Mouse (Mus musculus): ENCODE measurements around the gene Cybrd1. TPM values are rescaled to one million over a fixed set of nuclear protein-coding genes. Genes with fewer than 3 reads are reported as not detected.

Gene Cybrd1
- polyA plus RNA-seq, 1 experiment = 0.85 TPM

- Histone ChIP-seq H3K27me3 (ENCODE audit: control insufficient read depth, insufficient read depth, low read length, poor library complexity, severe bottlenecking) (no peaks in the 10 kb centered on the region), H3K4me1 (ENCODE audit: control insufficient read depth, insufficient read depth, low read length) (peaks cover 1% of the 10 kb centered on the region), H3K27ac (ENCODE audit: insufficient read depth, low read length) (no peak overlapping the region), H3K9ac (ENCODE audit: low read depth, poor library complexity, severe bottlenecking) (no peak overlapping the region), H3K36me3 (ENCODE audit: control insufficient read depth, insufficient read depth, low read length, poor library complexity, severe bottlenecking) (no peaks in the 10 kb centered on the region), H3K4me3 (ENCODE audit: low read depth, low read length) (no peak overlapping the region), H3K9me3 (replicated peaks; ENCODE audit: control insufficient read depth, insufficient read depth, low read length, poor library complexity, severe bottlenecking) (no peaks in the 10 kb centered on the region)
- TF ChIP-seq EP300 (IDR thresholded peaks at IDR 0.05; ENCODE audit: insufficient read depth, low read depth, low read length) (no peak), CTCF (IDR thresholded peaks at IDR 0.05; ENCODE audit: low read depth, low read length) (no peak), POLR2A (IDR thresholded peaks at IDR 0.05; ENCODE audit: insufficient read depth, low read length) (no peak)
Measured at GRCm38 (mm10) chr2:71145853-71146252, 28.1 kb downstream of the Cybrd1 start.

- Histone ChIP-seq H3K27me3 (ENCODE audit: control insufficient read depth, insufficient read depth, low read length, poor library complexity, severe bottlenecking) (no peaks in the 10 kb centered on the region), H3K9me3 (replicated peaks; ENCODE audit: control insufficient read depth, insufficient read depth, low read length, poor library complexity, severe bottlenecking) (no peaks in the 10 kb centered on the region), H3K27ac (ENCODE audit: insufficient read depth, low read length) (no peak overlapping the region), H3K4me1 (ENCODE audit: control insufficient read depth, insufficient read depth, low read length) (no peaks in the 10 kb centered on the region), H3K36me3 (ENCODE audit: control insufficient read depth, insufficient read depth, low read length, poor library complexity, severe bottlenecking) (no peaks in the 10 kb centered on the region), H3K9ac (ENCODE audit: low read depth, poor library complexity, severe bottlenecking) (no peak overlapping the region), H3K4me3 (ENCODE audit: low read depth, low read length) (no peak overlapping the region)
- no peak for TF ChIP-seq CTCF (IDR thresholded peaks at IDR 0.05; ENCODE audit: low read depth, low read length)
- no peak for TF ChIP-seq EP300 (IDR thresholded peaks at IDR 0.05; ENCODE audit: insufficient read depth, low read depth, low read length)
- no peak for TF ChIP-seq POLR2A (IDR thresholded peaks at IDR 0.05; ENCODE audit: insufficient read depth, low read length)
Measured at GRCm38 (mm10) chr2:71146266-71146665, 28.5 kb downstream of the Cybrd1 start.

GRCm38 (mm10) chr2:71147816-71148215 is 30.1 kb downstream of the Cybrd1 start:
- Histone ChIP-seq H3K27ac (ENCODE audit: insufficient read depth, low read length) (no peak overlapping the region), H3K36me3 (ENCODE audit: control insufficient read depth, insufficient read depth, low read length, poor library complexity, severe bottlenecking) (no peaks in the 10 kb centered on the region), H3K4me3 (ENCODE audit: low read depth, low read length) (no peak overlapping the region), H3K9me3 (replicated peaks; ENCODE audit: control insufficient read depth, insufficient read depth, low read length, poor library complexity, severe bottlenecking) (no peaks in the 10 kb centered on the region), H3K4me1 (ENCODE audit: control insufficient read depth, insufficient read depth, low read length) (no peaks in the 10 kb centered on the region), H3K9ac (ENCODE audit: low read depth, poor library complexity, severe bottlenecking) (no peak overlapping the region), H3K27me3 (ENCODE audit: control insufficient read depth, insufficient read depth, low read length, poor library complexity, severe bottlenecking) (no peaks in the 10 kb centered on the region)
- TF ChIP-seq EP300 (IDR thresholded peaks at IDR 0.05; ENCODE audit: insufficient read depth, low read depth, low read length) (no peak), POLR2A (IDR thresholded peaks at IDR 0.05; ENCODE audit: insufficient read depth, low read length) (no peak), CTCF (IDR thresholded peaks at IDR 0.05; ENCODE audit: low read depth, low read length) (no peak)

- Histone ChIP-seq H3K36me3 (ENCODE audit: control insufficient read depth, insufficient read depth, low read length, poor library complexity, severe bottlenecking) (no peaks in the 10 kb centered on the region), H3K27me3 (ENCODE audit: control insufficient read depth, insufficient read depth, low read length, poor library complexity, severe bottlenecking) (no peaks in the 10 kb centered on the region), H3K9me3 (replicated peaks; ENCODE audit: control insufficient read depth, insufficient read depth, low read length, poor library complexity, severe bottlenecking) (no peaks in the 10 kb centered on the region), H3K27ac (ENCODE audit: insufficient read depth, low read length) (no peak overlapping the region), H3K4me3 (ENCODE audit: low read depth, low read length) (no peak overlapping the region), H3K4me1 (ENCODE audit: control insufficient read depth, insufficient read depth, low read length) (no peaks in the 10 kb centered on the region), H3K9ac (ENCODE audit: low read depth, poor library complexity, severe bottlenecking) (no peak overlapping the region)
- TF ChIP-seq CTCF (IDR thresholded peaks at IDR 0.05; ENCODE audit: low read depth, low read length) (no peak), POLR2A (IDR thresholded peaks at IDR 0.05; ENCODE audit: insufficient read depth, low read length) (no peak), EP300 (IDR thresholded peaks at IDR 0.05; ENCODE audit: insufficient read depth, low read depth, low read length) (no peak)
Measured at GRCm38 (mm10) chr2:71152170-71152569, 34.4 kb downstream of the Cybrd1 start.

GRCm38 (mm10) chr2:71155486-71155885 is 37.8 kb downstream of the Cybrd1 start:
- Histone ChIP-seq H3K27ac (ENCODE audit: insufficient read depth, low read length) (no peak overlapping the region), H3K4me1 (ENCODE audit: control insufficient read depth, insufficient read depth, low read length) (no peaks in the 10 kb centered on the region), H3K4me3 (ENCODE audit: low read depth, low read length) (no peak overlapping the region), H3K9me3 (replicated peaks; ENCODE audit: control insufficient read depth, insufficient read depth, low read length, poor library complexity, severe bottlenecking) (no peaks in the 10 kb centered on the region), H3K27me3 (ENCODE audit: control insufficient read depth, insufficient read depth, low read length, poor library complexity, severe bottlenecking) (no peaks in the 10 kb centered on the region), H3K9ac (ENCODE audit: low read depth, poor library complexity, severe bottlenecking) (no peak overlapping the region), H3K36me3 (ENCODE audit: control insufficient read depth, insufficient read depth, low read length, poor library complexity, severe bottlenecking) (no peaks in the 10 kb centered on the region)
- TF ChIP-seq CTCF (IDR thresholded peaks at IDR 0.05; ENCODE audit: low read depth, low read length) = peak; percentile 94
- TF ChIP-seq POLR2A (IDR thresholded peaks at IDR 0.05; ENCODE audit: insufficient read depth, low read length) = no peak

GRCm38 (mm10) chr2:71156446-71156845 is 38.7 kb downstream of the Cybrd1 start:
- no peak for TF ChIP-seq POLR2A (IDR thresholded peaks at IDR 0.05; ENCODE audit: insufficient read depth, low read length)
- TF ChIP-seq CTCF (IDR thresholded peaks at IDR 0.05; ENCODE audit: low read depth, low read length) = no peak
- TF ChIP-seq EP300 (IDR thresholded peaks at IDR 0.05; ENCODE audit: insufficient read depth, low read depth, low read length) = no peak

More at GRCm38 (mm10) chr2:71156446-71156845, 38.7 kb downstream of the Cybrd1 start:
- Histone ChIP-seq H3K27ac (ENCODE audit: insufficient read depth, low read length) (no peak overlapping the region), H3K4me1 (ENCODE audit: control insufficient read depth, insufficient read depth, low read length) (no peaks in the 10 kb centered on the region), H3K27me3 (ENCODE audit: control insufficient read depth, insufficient read depth, low read length, poor library complexity, severe bottlenecking) (no peaks in the 10 kb centered on the region), H3K9ac (ENCODE audit: low read depth, poor library complexity, severe bottlenecking) (no peak overlapping the region), H3K36me3 (ENCODE audit: control insufficient read depth, insufficient read depth, low read length, poor library complexity, severe bottlenecking) (no peaks in the 10 kb centered on the region), H3K4me3 (ENCODE audit: low read depth, low read length) (no peak overlapping the region), H3K9me3 (replicated peaks; ENCODE audit: control insufficient read depth, insufficient read depth, low read length, poor library complexity, severe bottlenecking) (no peaks in the 10 kb centered on the region)

Measured in ES-Bruce4 (cell line).